Mouse (Mus musculus) CH12.LX (cell line): Measurements from ENCODE around the gene Krtap3-3. TPM values are rescaled to one million over a fixed set of nuclear protein-coding genes. Genes with fewer than 3 reads are reported as not detected.
A peak's percentile ranks its signal among the peaks of the same experiment; 100 is the strongest.
"Not testable (repeated sequence)": the region's sequence is repeated elsewhere in the genome, so short reads cannot be mapped to it uniquely, and the experiment has no call there.

Experiments used
- DNase-seq: peaks from one replicate; pipeline ENCODE4 v3.0.0-alpha.2; 2013; ENCODE audit errors: extremely low read depth
- H3K27ac ChIP-seq: 2 replicates; pipeline ENCODE4 v1.5.1; 2012; ENCODE audit warnings: low read depth, mild to moderate bottlenecking, control low read depth, moderate library complexity; ENCODE audit not compliant: insufficient read depth
- H3K27me3 ChIP-seq: replicated peaks from 2 replicates; pipeline ENCODE3; 2012; ENCODE audit warnings: inconsistent platforms
- H3K36me3 ChIP-seq, 2 experiments: replicated peaks in 1 of 2; 2 replicates each; pipeline versions ENCODE3 to v1.6.1; 2012; ENCODE audit warnings: inconsistent platforms in 1 of 2, low read length in 1 of 2, mild to moderate bottlenecking in 1 of 2, mixed read lengths in 1 of 2, moderate library complexity in 1 of 2; ENCODE audit not compliant: control insufficient read depth in 1 of 2, insufficient read depth in 1 of 2
- H3K4me1 ChIP-seq, 2 experiments: 2 replicates each; pipeline ENCODE4 v1.6.1; 2012; ENCODE audit warnings: inconsistent platforms in 1 of 2, moderate library complexity in 1 of 2; ENCODE audit not compliant: insufficient read depth in 2 of 2, control insufficient read depth in 1 of 2
- H3K4me2 ChIP-seq: 2 replicates; pipeline ENCODE4 v1.6.1; 2012; ENCODE audit warnings: low read depth, mild to moderate bottlenecking, control low read depth; ENCODE audit not compliant: poor library complexity, insufficient read depth, severe bottlenecking
- H3K4me3 ChIP-seq, 3 experiments: fragments of 150-350 bp in 1 of 3; sonication (generic) in 1 of 3; replicated peaks in 1 of 3; 2 replicates each; pipeline versions ENCODE3 to v1.5.1; 2011 to 2012; ENCODE audit warnings: low read depth in 2 of 3, low read length in 2 of 3, mild to moderate bottlenecking in 2 of 3, moderate library complexity in 2 of 3, control low read depth in 1 of 3, improper control_type of control experiment in 1 of 3, inconsistent platforms in 1 of 3, mixed read lengths in 1 of 3; ENCODE audit not compliant: poor library complexity in 1 of 3
- H3K79me2 ChIP-seq: replicated peaks from 2 replicates; pipeline ENCODE4 v1.6.1; 2012; ENCODE audit warnings: mild to moderate bottlenecking, moderate library complexity; ENCODE audit not compliant: control insufficient read depth, poor library complexity, insufficient read depth, severe bottlenecking; ENCODE audit errors: extremely low read depth
- H3K9ac ChIP-seq: 2 replicates; pipeline ENCODE4 v1.6.1; 2012; ENCODE audit warnings: low read depth, mild to moderate bottlenecking, control low read depth, moderate library complexity; ENCODE audit not compliant: insufficient read depth
- H3K9me3 ChIP-seq: replicated peaks from 2 replicates; pipeline ENCODE3; 2012; ENCODE audit warnings: low read length, inconsistent platforms, mixed read lengths
- CTCF ChIP-seq, 2 experiments: IDR thresholded peaks in 1 of 2; conservative IDR thresholded peaks in 1 of 2; 2 replicates each; pipeline ENCODE4 v1.5.1; 2011 to 2012; ENCODE audit warnings: low read depth in 2 of 2, low read length in 2 of 2, improper control_type of control experiment in 1 of 2, inconsistent platforms in 1 of 2, mild to moderate bottlenecking in 1 of 2, moderate library complexity in 1 of 2
- ELF1 ChIP-seq: IDR thresholded peaks from 2 replicates; pipeline ENCODE4 v1.6.1; 2014; ENCODE audit warnings: low read depth, mild to moderate bottlenecking, inconsistent platforms, low read length, improper control_type of control experiment
- EP300 ChIP-seq: IDR thresholded peaks from 2 replicates; pipeline ENCODE4 v1.6.1; 2011; ENCODE audit warnings: low read length, improper control_type of control experiment
- ETS1 ChIP-seq: conservative IDR thresholded peaks from 2 replicates; pipeline ENCODE4 v1.6.1; 2012; ENCODE audit warnings: low read depth, mild to moderate bottlenecking, inconsistent platforms, low read length, improper control_type of control experiment, moderate library complexity
- GABPA ChIP-seq: IDR thresholded peaks from 2 replicates; pipeline ENCODE4 v1.6.1; 2012; ENCODE audit warnings: low read depth, low read length, improper control_type of control experiment, inconsistent platforms; ENCODE audit not compliant: insufficient replicate concordance
- HCFC1 ChIP-seq: IDR thresholded peaks from 2 replicates; pipeline ENCODE4 v1.6.1; 2012; ENCODE audit warnings: low read depth, mild to moderate bottlenecking, inconsistent platforms, low read length, improper control_type of control experiment
- IRF4 ChIP-seq: IDR thresholded peaks from 2 replicates; pipeline ENCODE4 v1.6.1; 2014; ENCODE audit warnings: low read depth, mild to moderate bottlenecking, inconsistent platforms, low read length, improper control_type of control experiment
- KAT2A ChIP-seq: IDR thresholded peaks from 2 replicates; pipeline ENCODE4 v1.6.1; 2012; ENCODE audit warnings: low read length, improper control_type of control experiment, inconsistent platforms; ENCODE audit not compliant: insufficient replicate concordance
- MAFK ChIP-seq: IDR thresholded peaks from 2 replicates; pipeline ENCODE4 v1.6.1; 2011; ENCODE audit warnings: low read length, improper control_type of control experiment; ENCODE audit not compliant: insufficient replicate concordance
- MAZ ChIP-seq: IDR thresholded peaks from 2 replicates; pipeline ENCODE4 v1.6.1; 2012; ENCODE audit warnings: low read depth, mild to moderate bottlenecking, inconsistent platforms, low read length, improper control_type of control experiment, moderate library complexity
- MEF2A ChIP-seq: IDR thresholded peaks from 2 replicates; pipeline ENCODE4 v1.6.1; 2014; ENCODE audit warnings: low read depth, mild to moderate bottlenecking, inconsistent platforms, low read length, improper control_type of control experiment, borderline replicate concordance
- MYC ChIP-seq: IDR thresholded peaks from 2 replicates; pipeline ENCODE4 v1.6.1; 2011; ENCODE audit warnings: low read depth, mild to moderate bottlenecking, improper control_type of control experiment, low read length
- RAD21 ChIP-seq: IDR thresholded peaks from 2 replicates; pipeline ENCODE4 v1.6.1; 2011; ENCODE audit warnings: low read depth, mild to moderate bottlenecking, low read length, improper control_type of control experiment, moderate library complexity
- RCOR1 ChIP-seq: conservative IDR thresholded peaks from 2 replicates; pipeline ENCODE4 v1.6.1; 2012; ENCODE audit warnings: low read depth, mild to moderate bottlenecking, inconsistent platforms, low read length, improper control_type of control experiment
- TCF12 ChIP-seq: IDR thresholded peaks from 2 replicates; pipeline ENCODE4 v1.6.1; 2014; ENCODE audit warnings: low read depth, mild to moderate bottlenecking, inconsistent platforms, low read length, improper control_type of control experiment
- UBTF ChIP-seq: IDR thresholded peaks from 2 replicates; pipeline ENCODE4 v1.6.1; 2012; ENCODE audit warnings: low read depth, mild to moderate bottlenecking, inconsistent platforms, low read length, improper control_type of control experiment, moderate library complexity
- ZC3H11A ChIP-seq: IDR thresholded peaks from 2 replicates; pipeline ENCODE4 v1.6.1; 2012; ENCODE audit warnings: low read depth, mild to moderate bottlenecking, inconsistent platforms, low read length, improper control_type of control experiment
- ZKSCAN1 ChIP-seq: IDR thresholded peaks from 2 replicates; pipeline ENCODE4 v1.6.1; 2012; ENCODE audit warnings: low read depth, inconsistent platforms, low read length, improper control_type of control experiment, borderline replicate concordance
- ZNF384 ChIP-seq: IDR thresholded peaks from 2 replicates; pipeline ENCODE4 v1.6.1; 2012; ENCODE audit warnings: low read depth, low read length, improper control_type of control experiment, inconsistent platforms
- dilution Hi-C: fragments of 300-500 bp; cut with MboI; formaldehyde crosslinking; loops from 2 replicates; pipeline ENCODE4 v1.14.3; 2020; ENCODE audit warnings: low sequenced_read_pairs; ENCODE audit not compliant: extremely low pct_unique_long_range_greater_than_20kb, extremely low pct_ligation_motif_present
- in situ Hi-C: fragments of 300-500 bp; cut with MboI; formaldehyde crosslinking; loops from 3 replicates; pipeline ENCODE4 v1.14.3; 2019; ENCODE audit warnings: low sequenced_read_pairs, low pct_ligation_motif_present, low pct_unique_long_range_greater_than_20kb, mixed read lengths
- polyA plus RNA-seq: library from polyadenylated mRNA; unstranded; fragments of >175 nt; gene quantifications from 2 replicates; pipeline ENCODE4 v1.2.1, GENCODE M21; 2012; ENCODE audit warnings: low read depth; ENCODE audit not compliant: insufficient read length
- total RNA-seq, 2 experiments: library from RNA; depleted of rRNA; stranded (reverse); fragments of 300-350 nt in 1 of 2; fragments of >200 nt in 1 of 2; gene quantifications; 2 replicates each; pipeline ENCODE4 v1.2.3; 2012 to 2014

Gene Krtap3-3
- total RNA-seq (2012; rRNA removed) = not detected in 2 replicates
- total RNA-seq (2014; rRNA removed) = not detected in 2 replicates
- not detected in 2 replicates for polyA plus RNA-seq

DNA sequence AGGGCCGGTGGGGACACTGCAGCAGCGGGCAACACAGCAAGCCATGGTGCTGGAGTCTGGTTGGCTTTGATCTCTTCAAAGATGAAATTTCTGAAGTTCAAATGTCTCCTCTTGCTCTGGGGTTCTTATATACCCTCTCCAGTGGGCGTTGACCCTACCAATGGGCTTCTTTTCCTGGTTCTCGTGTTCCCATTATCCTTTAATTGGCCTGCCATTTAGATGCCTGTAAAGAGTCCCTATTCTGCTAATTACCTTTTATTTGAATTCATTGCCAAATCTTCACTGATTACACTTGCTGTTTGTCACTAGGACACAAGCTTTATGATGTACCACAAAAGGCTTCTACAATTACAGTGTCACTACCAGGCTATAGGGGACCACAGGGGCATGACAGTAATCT is at the start of gene Krtap3-3:
Gene Krtap3-3, minus strand, starts transcription at position 101 of the 400 bp plus-strand sequence.
- no peak within 1 kb of the TSS for H3K4me3 ChIP-seq
- no peaks in the 10 kb centered on the region for H3K4me1 ChIP-seq
- peak within 1 kb of the TSS; percentile 69 for H3K4me2 ChIP-seq
- H3K27ac ChIP-seq = no peak within 1 kb of the TSS
- DNase-seq = no peak
- in situ Hi-C loops = no loop called here
- no peaks in the 10 kb centered on the region for H3K36me3 ChIP-seq
- peaks cover 56% of the 10 kb centered on the region for H3K27me3 ChIP-seq
- no peak within 1 kb of the TSS for H3K9ac ChIP-seq
- TF ChIP-seq HCFC1 (no peak), MEF2A (no peak), MAFK (no peak), IRF4 (no peak), RAD21 (no peak), ZKSCAN1 (no peak), ZNF384 (no peak), RCOR1 (no peak), MYC (no peak), KAT2A (no peak), ETS1 (no peak), ELF1 (no peak)
- TF ChIP-seq, all 38 proteins: peak for 0
- Histone ChIP-seq H3K9me3 (no peaks in the 10 kb centered on the region), H3K79me2 (no peaks in the 10 kb centered on the region)
- dilution Hi-C loops = no loop called here

DNA sequence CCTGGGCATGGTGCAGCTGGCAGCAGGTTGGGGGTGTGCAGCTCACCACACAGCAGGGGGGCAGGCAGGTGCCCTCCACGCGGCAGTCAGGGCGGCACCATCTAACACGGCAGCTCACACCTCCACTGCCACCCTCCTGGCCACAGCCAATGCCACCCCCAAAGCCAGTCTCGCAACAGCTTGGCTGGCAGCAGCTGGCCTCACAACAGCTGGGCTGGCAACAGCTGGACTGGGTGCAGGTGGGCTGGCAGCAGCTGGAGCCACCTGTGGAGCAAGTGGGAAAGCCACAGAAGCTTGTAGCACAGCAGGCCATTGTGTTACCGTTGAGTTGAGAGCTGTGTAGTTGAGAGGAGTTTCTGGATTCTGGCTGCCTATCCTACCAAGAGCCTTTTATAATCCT is 47.1 kb upstream of the Krtap3-3 start, which contains the start of gene Krtap9-3:
Gene Krtap9-3, minus strand, starts transcription at position 364 of the 400 bp plus-strand sequence.
- dilution Hi-C loops = not testable (repeated sequence)

GRCm38 (mm10) chr11:99590981-99591380 is 40.3 kb upstream of the Krtap3-3 start, which contains the start of gene Krtap1-3:
Gene Krtap1-3, minus strand, starts transcription at chr11:99591339.
- in situ Hi-C loops (no loop called here), dilution Hi-C loops (no loop called here)
- Histone ChIP-seq H3K9ac (no peak within 1 kb of the TSS), H3K79me2 (no peaks in the 10 kb centered on the region), H3K4me1 (no peaks in the 10 kb centered on the region), H3K27me3 (peaks cover 80% of the 10 kb centered on the region), H3K36me3 (no peaks in the 10 kb centered on the region), H3K4me2 (no peak within 1 kb of the TSS), H3K27ac (no peak within 1 kb of the TSS), H3K4me3 (no peak within 1 kb of the TSS), H3K9me3 (no peaks in the 10 kb centered on the region)
- no peak for DNase-seq
- TF ChIP-seq UBTF (no peak), ZC3H11A (no peak), CTCF (conservative IDR thresholded peaks at IDR 0.05 in 1 of 2, IDR thresholded peaks at IDR 0.05 in 1 of 2; ENCODE audit: low read depth in 2 of 2, low read length in 2 of 2) (no peak), TCF12 (no peak), GABPA (no peak), MAZ (no peak), MAFK (no peak), ETS1 (no peak), EP300 (no peak)

More for the DNA sequence above, 47.1 kb upstream of the Krtap3-3 start, which contains the start of gene Krtap9-3:
- H3K27me3 ChIP-seq = peaks cover 82% of the 10 kb centered on the region
- H3K79me2 ChIP-seq, H3K4me2 ChIP-seq, H3K4me3 ChIP-seq, H3K27ac ChIP-seq, DNase-seq, H3K9me3 ChIP-seq, H3K36me3 ChIP-seq, in situ Hi-C loops, H3K4me1 ChIP-seq, H3K9ac ChIP-seq: not testable (repeated sequence)
